Mouse (Mus musculus) MEL (cell line): Measurements from ENCODE around the gene Eme1. TPM values are rescaled to one million over a fixed set of nuclear protein-coding genes. Genes with fewer than 3 reads are reported as not detected.

Source experiments
- DNase-seq: peaks from one replicate; pipeline ENCODE4 v3.0.0; 2011; ENCODE audit warnings: low read depth, low spot score
- H3K27ac ChIP-seq: 2 replicates; pipeline ENCODE4 v1.5.1; 2012; ENCODE audit warnings: low read depth, mild to moderate bottlenecking, control low read depth, low read length, moderate library complexity; ENCODE audit not compliant: control insufficient read depth
- H3K27me3 ChIP-seq, 2 experiments: fragments of 150-350 bp in 1 of 2; sonication (generic) in 1 of 2; 2 replicates each; pipeline ENCODE4 v1.6.1; 2012; ENCODE audit warnings: low read length in 2 of 2, mild to moderate bottlenecking in 2 of 2, improper control_type of control experiment in 1 of 2, moderate library complexity in 1 of 2; ENCODE audit not compliant: insufficient read depth in 2 of 2, control insufficient read depth in 1 of 2
- H3K36me3 ChIP-seq, 2 experiments: 2 replicates each; pipeline ENCODE4 v1.6.1; 2012 to 2014; ENCODE audit warnings: low read length in 2 of 2, improper control_type of control experiment in 1 of 2, inconsistent platforms in 1 of 2, mild to moderate bottlenecking in 1 of 2; ENCODE audit not compliant: insufficient read depth in 2 of 2, control insufficient read depth in 1 of 2
- H3K4me1 ChIP-seq, 2 experiments: fragments of 150-350 bp in 1 of 2; sonication (generic) in 1 of 2; 2 replicates each; pipeline ENCODE4 v1.6.1; 2012; ENCODE audit warnings: low read length in 2 of 2, improper control_type of control experiment in 1 of 2, mild to moderate bottlenecking in 1 of 2; ENCODE audit not compliant: insufficient read depth in 2 of 2, control insufficient read depth in 1 of 2
- H3K4me3 ChIP-seq, 2 experiments: fragments of 150-350 bp in 1 of 2; sonication (generic) in 1 of 2; 2 replicates each; pipeline ENCODE4 v1.5.1; 2012; ENCODE audit warnings: low read depth in 2 of 2, low read length in 2 of 2, mild to moderate bottlenecking in 2 of 2, moderate library complexity in 2 of 2, control low read depth in 1 of 2, improper control_type of control experiment in 1 of 2; ENCODE audit not compliant: control insufficient read depth in 1 of 2, insufficient read depth in 1 of 2
- H3K79me2 ChIP-seq: 2 replicates; pipeline ENCODE4 v1.6.1; 2012; ENCODE audit warnings: mild to moderate bottlenecking, low read length, moderate library complexity; ENCODE audit not compliant: control insufficient read depth, poor library complexity, insufficient read depth
- H3K9ac ChIP-seq: 2 replicates; pipeline ENCODE4 v1.6.1; 2012; ENCODE audit warnings: low read depth, mild to moderate bottlenecking, control low read depth, low read length, moderate library complexity; ENCODE audit not compliant: control insufficient read depth, poor library complexity, severe bottlenecking
- H3K9me3 ChIP-seq: fragments of 150-350 bp; sonication (generic); replicated peaks from 2 replicates; pipeline ENCODE4 v1.6.1; 2012; ENCODE audit warnings: mild to moderate bottlenecking, low read length, improper control_type of control experiment, moderate library complexity; ENCODE audit not compliant: insufficient read depth
- CTCF ChIP-seq, 3 experiments: IDR thresholded peaks in 2 of 3; conservative IDR thresholded peaks in 1 of 3; 2 replicates each; pipeline ENCODE4 v1.5.1; 2011 to 2012; ENCODE audit warnings: low read length in 3 of 3, low read depth in 2 of 3, mild to moderate bottlenecking in 2 of 3, improper control_type of control experiment in 1 of 3, inconsistent platforms in 1 of 3, mixed read lengths in 1 of 3, moderate library complexity in 1 of 3; ENCODE audit not compliant: control insufficient read depth in 1 of 3, insufficient read depth in 1 of 3, poor library complexity in 1 of 3, severe bottlenecking in 1 of 3
- ELF1 ChIP-seq: IDR thresholded peaks from 2 replicates; pipeline ENCODE4 v1.6.1; 2014; ENCODE audit warnings: low read depth, mild to moderate bottlenecking, inconsistent platforms, low read length, improper control_type of control experiment, moderate library complexity
- EP300 ChIP-seq, 2 experiments: IDR thresholded peaks; 2 replicates each; pipeline ENCODE4 v1.6.1; 2011; ENCODE audit warnings: improper control_type of control experiment in 2 of 2, low read length in 2 of 2, low read depth in 1 of 2, mild to moderate bottlenecking in 1 of 2
- ETS1 ChIP-seq: IDR thresholded peaks from 2 replicates; pipeline ENCODE4 v1.6.1; 2012; ENCODE audit warnings: low read depth, mild to moderate bottlenecking, inconsistent platforms, low read length, improper control_type of control experiment, moderate library complexity
- GABPA ChIP-seq: IDR thresholded peaks from 2 replicates; pipeline ENCODE4 v1.6.1; 2012; ENCODE audit warnings: low read depth, mild to moderate bottlenecking, inconsistent platforms, low read length, improper control_type of control experiment, moderate library complexity
- GATA1 ChIP-seq: IDR thresholded peaks from 2 replicates; pipeline ENCODE4 v1.6.1; 2011; ENCODE audit warnings: low read depth, low read length, improper control_type of control experiment
- KAT2A ChIP-seq: conservative IDR thresholded peaks from 2 replicates; pipeline ENCODE4 v1.6.1; 2012; ENCODE audit warnings: low read depth, low read length, improper control_type of control experiment, inconsistent platforms
- MAFK ChIP-seq: IDR thresholded peaks from 2 replicates; pipeline ENCODE4 v1.6.1; 2011; ENCODE audit warnings: low read depth, mild to moderate bottlenecking, low read length, improper control_type of control experiment, borderline replicate concordance
- MYB ChIP-seq: IDR thresholded peaks from 2 replicates; pipeline ENCODE4 v1.6.1; 2011; ENCODE audit warnings: mild to moderate bottlenecking, low read depth, low read length, improper control_type of control experiment
- NELFE ChIP-seq: IDR thresholded peaks from 2 replicates; pipeline ENCODE4 v1.6.1; 2011; ENCODE audit warnings: low read depth, low read length, improper control_type of control experiment
- POLR2A ChIP-seq, 2 experiments: IDR thresholded peaks; 2 replicates each; pipeline ENCODE4 v1.6.1; 2011 to 2012; ENCODE audit warnings: low read length in 2 of 2, mild to moderate bottlenecking in 2 of 2, control low read depth in 1 of 2, improper control_type of control experiment in 1 of 2, low read depth in 1 of 2, moderate library complexity in 1 of 2; ENCODE audit not compliant: control insufficient read depth in 1 of 2, insufficient read depth in 1 of 2, poor library complexity in 1 of 2
- POLR2AphosphoS5 ChIP-seq: IDR thresholded peaks from 2 replicates; pipeline ENCODE4 v1.6.1; 2012; ENCODE audit warnings: low read depth, borderline replicate concordance, mild to moderate bottlenecking, inconsistent platforms, low read length, moderate library complexity, mixed read lengths
- RAD21 ChIP-seq: IDR thresholded peaks from 2 replicates; pipeline ENCODE4 v1.6.1; 2011; ENCODE audit warnings: mild to moderate bottlenecking, low read depth, low read length, improper control_type of control experiment
- RCOR1 ChIP-seq: IDR thresholded peaks from 2 replicates; pipeline ENCODE4 v1.6.1; 2012; ENCODE audit warnings: low read depth, mild to moderate bottlenecking, inconsistent platforms, low read length, improper control_type of control experiment
- SMC3 ChIP-seq: IDR thresholded peaks from 2 replicates; pipeline ENCODE4 v1.6.1; 2011; ENCODE audit warnings: low read depth, low read length, improper control_type of control experiment
- USF1 ChIP-seq: IDR thresholded peaks from 2 replicates; pipeline ENCODE4 v1.6.1; 2014; ENCODE audit warnings: low read depth, mild to moderate bottlenecking, inconsistent platforms, low read length, improper control_type of control experiment, moderate library complexity
- USF2 ChIP-seq, 2 experiments: IDR thresholded peaks; 2 replicates each; pipeline ENCODE4 v1.6.1; 2011 to 2012; ENCODE audit warnings: improper control_type of control experiment in 2 of 2, low read length in 2 of 2, borderline replicate concordance in 1 of 2, inconsistent platforms in 1 of 2, low read depth in 1 of 2, mild to moderate bottlenecking in 1 of 2; ENCODE audit not compliant: insufficient read depth in 1 of 2
- ZC3H11A ChIP-seq: IDR thresholded peaks from 2 replicates; pipeline ENCODE4 v1.6.1; 2012; ENCODE audit warnings: low read depth, mild to moderate bottlenecking, inconsistent platforms, low read length, improper control_type of control experiment
- ZKSCAN1 ChIP-seq: IDR thresholded peaks from 2 replicates; pipeline ENCODE4 v1.6.1; 2012; ENCODE audit warnings: low read depth, mild to moderate bottlenecking, inconsistent platforms, low read length, improper control_type of control experiment, moderate library complexity
- ZNF384 ChIP-seq: IDR thresholded peaks from 2 replicates; pipeline ENCODE4 v1.6.1; 2012; ENCODE audit warnings: low read depth, mild to moderate bottlenecking, inconsistent platforms, low read length, improper control_type of control experiment
- polyA plus RNA-seq, 2 experiments: library from polyadenylated mRNA; stranded (reverse) in 1 of 2; unstranded in 1 of 2; fragments of >175 nt in 1 of 2; fragments of >200 nt in 1 of 2; gene quantifications; 2 replicates each; pipeline versions ENCODE4 v1.2.1 to v1.2.4; 2012; ENCODE audit warnings: low replicate concordance in 2 of 2, low read depth in 1 of 2; ENCODE audit not compliant: insufficient read length in 2 of 2, insufficient read depth in 1 of 2, missing spikeins in 1 of 2
- total RNA-seq: library from RNA; depleted of rRNA; stranded (reverse); fragments of 300-350 nt; gene quantifications from 2 replicates; pipeline ENCODE4 v1.2.3, GENCODE M21; 2012

The Eme1 gene
- total and polyA plus RNA-seq, 3 experiments = 41.8 to 54.9 TPM; not detected in 1

- TF ChIP-seq NELFE = peak; percentile 87
- peak; percentile 24; the same call in 1 of the 2 replicates for TF ChIP-seq SMC3
- TF ChIP-seq RCOR1 = no peak
- TF ChIP-seq USF2 (IDR thresholded peaks at IDR 0.05; ENCODE audit: borderline replicate concordance in 1 of 2, insufficient read depth in 1 of 2, low read depth in 1 of 2, low read length in 2 of 2) = no peak
- peak; percentile 57 for TF ChIP-seq USF1
- TF ChIP-seq ZKSCAN1 = no peak
- no peak for TF ChIP-seq POLR2AphosphoS5
- TF ChIP-seq RAD21 = no peak
- peak; percentile 98 for TF ChIP-seq ELF1
- peak; percentile 79 for TF ChIP-seq KAT2A
- TF ChIP-seq POLR2A (IDR thresholded peaks at IDR 0.05; ENCODE audit: control insufficient read depth in 1 of 2, insufficient read depth in 1 of 2, low read depth in 1 of 2, low read length in 2 of 2, poor library complexity in 1 of 2) = peak; percentile 82 to 88
Observed at GRCm38 (mm10) chr11:94629199-94629883, 24.4 kb downstream of the Eme1 start, which contains the start of gene Lrrc59 (continued).

- H3K79me2 ChIP-seq = no peaks in the 10 kb centered on the region
- peak; percentile 59 for DNase-seq
- peaks cover 4 to 12% of the 10 kb centered on the region in 2 experiments for H3K4me1 ChIP-seq
- no peaks in the 10 kb centered on the region for H3K27me3 ChIP-seq
- H3K9me3 ChIP-seq = no peaks in the 10 kb centered on the region
- H3K36me3 ChIP-seq = peaks cover 0 to 2% of the 10 kb centered on the region in 2 experiments; a peak in 1 of 4 replicates
- no peak overlapping the region for H3K27ac ChIP-seq
- no peak overlapping the region for H3K9ac ChIP-seq
- TF ChIP-seq ETS1 = peak; percentile 45; the same call in 1 of the 2 replicates
- 0 out of 2 replicates have a peak, but pooled peaks have one; percentile 25 for TF ChIP-seq GATA1
- no peak for TF ChIP-seq MYB
- TF ChIP-seq USF1 = no peak
- peak; percentile 13 to 45; a peak in 2 of 4 replicates for TF ChIP-seq EP300 (IDR thresholded peaks at IDR 0.05; ENCODE audit: low read depth in 1 of 2, low read length in 2 of 2)
- TF ChIP-seq MAFK = 0 out of 2 replicates have a peak, but pooled peaks have one; percentile 27
- peak; percentile 74 for TF ChIP-seq GABPA
- TF ChIP-seq, all 39 proteins: peak for 5
- no peak overlapping the region for H3K4me3 ChIP-seq
Observed at GRCm38 (mm10) chr11:94622162-94622561, 31.6 kb downstream of the Eme1 start.

DNA sequence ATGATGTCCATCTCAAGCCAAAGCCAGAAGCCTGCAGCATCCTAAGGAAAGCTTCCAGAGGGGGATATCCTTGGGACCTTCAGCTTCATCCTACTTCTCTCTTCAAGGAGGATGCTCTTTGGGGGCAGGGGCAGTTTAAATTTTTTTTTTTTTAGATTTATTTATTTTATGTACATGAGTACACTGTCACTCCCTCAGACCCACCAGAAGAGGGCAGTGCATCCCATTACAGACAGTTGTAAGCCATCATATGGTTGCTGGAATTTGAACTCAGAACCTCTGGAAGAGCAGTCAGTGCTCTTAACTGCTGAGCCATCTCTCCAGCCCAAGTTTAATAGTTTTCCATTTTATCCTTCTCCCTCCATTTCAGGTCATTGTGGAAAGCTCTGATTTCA is 32.3 kb downstream of the Eme1 start:
- no peak overlapping the region for H3K4me3 ChIP-seq
- peaks cover 4 to 12% of the 10 kb centered on the region in 2 experiments for H3K4me1 ChIP-seq
- DNase-seq = peak; percentile 50
- no peak overlapping the region for H3K27ac ChIP-seq
- no peaks in the 10 kb centered on the region for H3K9me3 ChIP-seq
- peaks cover 0 to 2% of the 10 kb centered on the region in 2 experiments; a peak in 1 of 4 replicates for H3K36me3 ChIP-seq
- no peaks in the 10 kb centered on the region for H3K27me3 ChIP-seq
- no peaks in the 10 kb centered on the region for H3K79me2 ChIP-seq
- TF ChIP-seq ZNF384 (peak; percentile 52), CTCF (IDR thresholded peaks at IDR 0.05 in 2 of 3, conservative IDR thresholded peaks at IDR 0.05 in 1 of 3; ENCODE audit: control insufficient read depth in 1 of 3, insufficient read depth in 1 of 3, low read depth in 2 of 3, low read length in 3 of 3, poor library complexity in 1 of 3, severe bottlenecking in 1 of 3) (peak; percentile 27 to 42 (median 40); a peak in 5 of 6 replicates), ZC3H11A (no peak), MYB (no peak), RAD21 (peak; percentile 2)
- no peak overlapping the region for H3K9ac ChIP-seq
